Mouse (Mus musculus) liver, postnatal 0 days (tissue): ENCODE results near the gene Ddx19a. TPM values are rescaled to one million over a fixed set of nuclear protein-coding genes. Genes with fewer than 3 reads are reported as not detected.

Experiments
- ATAC-seq: fragments of 200-750 bp; cut with Nextera tagmentation; 2 replicates; pipeline ENCODE4 v1.8.0; 2017; ENCODE audit warnings: mild to moderate bottlenecking, moderate library complexity
- DNase-seq: peaks from one replicate; pipeline ENCODE4 v3.0.0-alpha.2; 2016
- H3K27ac ChIP-seq: fragments of 300-500 bp; sonication (generic); 2 replicates; pipeline ENCODE4 v1.5.1; 2014; ENCODE audit warnings: antibody characterized with exemption, moderate library complexity, mild to moderate bottlenecking, low read depth
- H3K27me3 ChIP-seq: fragments of 300-500 bp; sonication (generic); 2 replicates; pipeline ENCODE4 v1.6.1; 2014; ENCODE audit warnings: low read length, control low read depth, mixed read lengths; ENCODE audit not compliant: insufficient read depth
- H3K36me3 ChIP-seq: fragments of 300-500 bp; sonication (generic); replicated peaks from 2 replicates; pipeline ENCODE4 v1.6.1; 2014; ENCODE audit warnings: mild to moderate bottlenecking, control low read depth, low read length, moderate library complexity, mixed read lengths; ENCODE audit not compliant: insufficient read depth
- H3K4me1 ChIP-seq: fragments of 300-500 bp; sonication (generic); 2 replicates; pipeline ENCODE4 v1.6.1; 2014; ENCODE audit warnings: antibody characterized with exemption, mild to moderate bottlenecking, control low read depth; ENCODE audit not compliant: insufficient read depth
- H3K4me2 ChIP-seq: fragments of 300-500 bp; sonication (generic); 2 replicates; pipeline ENCODE4 v1.6.1; 2014; ENCODE audit warnings: low read depth, mild to moderate bottlenecking, low read length, moderate library complexity, mixed read lengths
- H3K4me3 ChIP-seq: fragments of 300-500 bp; sonication (generic); 2 replicates; pipeline ENCODE4 v1.5.1; 2014; ENCODE audit warnings: low read depth, low read length
- H3K9ac ChIP-seq: fragments of 300-500 bp; sonication (generic); replicated peaks from 2 replicates; pipeline ENCODE4 v1.6.1; 2014; ENCODE audit warnings: mild to moderate bottlenecking, moderate library complexity
- H3K9me3 ChIP-seq: fragments of 300-500 bp; sonication (generic); 2 replicates; pipeline ENCODE4 v1.6.1; 2016; ENCODE audit warnings: mild to moderate bottlenecking, control low read depth, low read length, mixed read lengths
- CTCF ChIP-seq: sonication (generic); IDR thresholded peaks from 2 replicates; pipeline ENCODE4 v1.5.1; 2016; ENCODE audit warnings: antibody characterized with exemption, low read depth
- EP300 ChIP-seq: IDR thresholded peaks from 2 replicates; pipeline ENCODE4 v1.6.1; 2016; ENCODE audit warnings: antibody characterized with exemption, low read depth, mild to moderate bottlenecking
- WGBS: fragments of 180-500 bp; shearing (Covaris S2); extraction: QIAGEN DNeasy Blood & Tissue Kit; methylation state at CpG from one replicate; pipeline ENCODE4 v1.1.7; 2014; ENCODE audit not compliant: insufficient replicate concordance; 5-methylcytosine and 5-hydroxymethylcytosine counted together
- microRNA-seq: library from miRNA; unstranded; fragments of <30 nt; microRNA quantifications from one replicate; pipeline ENCODE4, GENCODE M21; 2016
- polyA plus RNA-seq: library from polyadenylated mRNA; unstranded; fragments of >200 nt; fragmentation: Nextera tagmentation; extraction: Ambion mirVana; gene quantifications from 2 replicates; pipeline ENCODE4 v1.2.1, GENCODE M21; 2015

Gene Ddx19a
- polyA plus RNA-seq, 1 experiment from 2014 or later: 6.9 TPM

DNA sequence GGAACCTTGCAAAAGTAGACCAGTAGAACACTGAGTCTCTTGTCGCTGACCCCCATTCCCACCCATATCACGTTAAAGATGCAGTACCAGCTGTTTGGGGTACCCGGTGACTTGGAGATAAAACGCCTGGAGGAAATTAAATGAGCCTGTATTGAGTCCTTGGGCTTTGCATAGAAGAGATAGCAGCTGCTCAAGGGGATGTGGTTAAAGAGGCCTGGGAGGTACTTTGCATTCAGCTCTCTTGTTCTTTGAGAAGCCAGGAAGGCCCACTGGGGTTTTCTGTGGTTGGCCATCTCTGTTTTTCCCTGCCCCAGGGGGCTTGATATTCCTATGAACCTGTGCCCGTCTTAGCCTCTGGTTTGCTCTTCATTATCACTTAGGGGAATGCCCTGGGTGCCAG is 68.5 kb downstream of the Ddx19a start:
- Histone ChIP-seq H3K4me1 (peaks cover 54% of the 10 kb centered on the region), H3K27ac (peak overlapping the region; percentile 89), H3K9ac (peak overlapping the region; percentile 58), H3K27me3 (no peaks in the 10 kb centered on the region), H3K4me3 (peak overlapping the region; percentile 2; the same call in 1 of the 2 replicates), H3K36me3 (0 out of 2 replicates have a peak, but pooled peaks cover 4% of the 10 kb centered on the region), H3K9me3 (no peaks in the 10 kb centered on the region), H3K4me2 (peak overlapping the region; percentile 56)
- WGBS: 32% methylated on average over 5 of the region's 5 CpGs
- ATAC-seq (peak; percentile 90), DNase-seq (peak; percentile 47)
- TF ChIP-seq CTCF (no peak), EP300 (peak; percentile 99)

- Histone ChIP-seq H3K27ac (peak overlapping the region; percentile 89), H3K27me3 (no peaks in the 10 kb centered on the region)
- ATAC-seq: peak; percentile 20; the same call in 1 of the 2 replicates
These were observed 69.2 kb downstream of the Ddx19a start for GRCm38 (mm10) chr8:110928435-110928834.

GRCm38 (mm10) chr8:110926690-110927089 is 70.9 kb downstream of the Ddx19a start:
- Histone ChIP-seq H3K4me1 (peaks cover 44% of the 10 kb centered on the region), H3K36me3 (0 out of 2 replicates have a peak, but pooled peaks cover 4% of the 10 kb centered on the region), H3K4me3 (no peak overlapping the region), H3K27ac (peak overlapping the region; percentile 62; the same call in 1 of the 2 replicates), H3K9ac (no peak overlapping the region), H3K27me3 (no peaks in the 10 kb centered on the region), H3K9me3 (no peaks in the 10 kb centered on the region), H3K4me2 (0 out of 2 replicates have a peak overlapping the region, but pooled peaks have one; percentile 27)
- ATAC-seq (no peak), DNase-seq (no peak)
- WGBS: 48% methylated on average over 5 of the region's 5 CpGs
- TF ChIP-seq EP300 (no peak), CTCF (no peak)

More at GRCm38 (mm10) chr8:110928435-110928834, 69.2 kb downstream of the Ddx19a start:
- H3K4me1 ChIP-seq: peaks cover 54% of the 10 kb centered on the region
- TF ChIP-seq EP300 (no peak), CTCF (no peak)
- 0 out of 2 replicates have a peak, but pooled peaks cover 4% of the 10 kb centered on the region for H3K36me3 ChIP-seq
- no peak overlapping the region for H3K4me3 ChIP-seq
- H3K9ac ChIP-seq: peak overlapping the region; percentile 44
- no peaks in the 10 kb centered on the region for H3K9me3 ChIP-seq
- WGBS: 47% methylated on average over 7 of the region's 7 CpGs
- no peak for DNase-seq
- H3K4me2 ChIP-seq: peak overlapping the region; percentile 56

GRCm38 (mm10) chr8:110925691-110926140 is 71.9 kb downstream of the Ddx19a start:
- no peaks in the 10 kb centered on the region for H3K9me3 ChIP-seq
- 0 out of 2 replicates have a peak overlapping the region, but pooled peaks have one; percentile 11 for H3K9ac ChIP-seq
- WGBS: 73% methylated on average over 8 of the region's 8 CpGs
- no peak for ATAC-seq
- no peak overlapping the region for H3K4me2 ChIP-seq
- DNase-seq: no peak
- peak overlapping the region; percentile 62; the same call in 1 of the 2 replicates for H3K27ac ChIP-seq
- peaks cover 41% of the 10 kb centered on the region for H3K4me1 ChIP-seq
- H3K36me3 ChIP-seq: 0 out of 2 replicates have a peak, but pooled peaks cover 4% of the 10 kb centered on the region
- no peak for TF ChIP-seq EP300
- no peak for TF ChIP-seq CTCF
- no peaks in the 10 kb centered on the region for H3K27me3 ChIP-seq
- no peak overlapping the region for H3K4me3 ChIP-seq

Small RNAs within 50 kb of the gene (microRNA-seq; reads per million reads assigned to microRNA genes)
- not detected for gene Gm24103
- 2.8 reads per million for gene Mir3473d

Other genes with a start within 250 kb of the Ddx19a start
- 0.47 and 0.91 TPM in 2 replicates for gene Il34, start 191.9 kb downstream of the Ddx19a start, polyA plus RNA-seq
- gene Cog4, start 151.2 kb downstream of the Ddx19a start, polyA plus RNA-seq: 22.5 and 22.7 TPM in 2 replicates
- gene Sf3b3, start 151.0 kb downstream of the Ddx19a start, polyA plus RNA-seq: 24.9 and 31.2 TPM in 2 replicates
- 1.9 and 2.2 TPM in 2 replicates for gene Fuk, start 95.3 kb downstream of the Ddx19a start, polyA plus RNA-seq
- 8.1 and 10.1 TPM in 2 replicates for gene St3gal2, start 77.9 kb downstream of the Ddx19a start, polyA plus RNA-seq
- 3.5 and 3.9 TPM in 2 replicates for gene Ddx19b, start 34.0 kb upstream of the Ddx19a start, polyA plus RNA-seq
- gene Aars, start 35.3 kb upstream of the Ddx19a start, polyA plus RNA-seq: 23.1 and 26.0 TPM in 2 replicates
- gene Exosc6, start 58.5 kb upstream of the Ddx19a start, polyA plus RNA-seq: 6.1 and 7.0 TPM in 2 replicates
- gene Clec18a, start 94.6 kb upstream of the Ddx19a start, polyA plus RNA-seq: not detected in 2 replicates
- gene Pdpr, start 96.8 kb upstream of the Ddx19a start, polyA plus RNA-seq: 2.0 and 3.3 TPM in 2 replicates